Mouse (Mus musculus) spleen, adult 12 weeks (tissue): ENCODE data around the gene Tuba1c.

Source experiments
- DNase-seq: peaks from one replicate; pipeline ENCODE4 v3.0.0; 2022; ENCODE audit warnings: low spot score

Tuba1c gene

DNA sequence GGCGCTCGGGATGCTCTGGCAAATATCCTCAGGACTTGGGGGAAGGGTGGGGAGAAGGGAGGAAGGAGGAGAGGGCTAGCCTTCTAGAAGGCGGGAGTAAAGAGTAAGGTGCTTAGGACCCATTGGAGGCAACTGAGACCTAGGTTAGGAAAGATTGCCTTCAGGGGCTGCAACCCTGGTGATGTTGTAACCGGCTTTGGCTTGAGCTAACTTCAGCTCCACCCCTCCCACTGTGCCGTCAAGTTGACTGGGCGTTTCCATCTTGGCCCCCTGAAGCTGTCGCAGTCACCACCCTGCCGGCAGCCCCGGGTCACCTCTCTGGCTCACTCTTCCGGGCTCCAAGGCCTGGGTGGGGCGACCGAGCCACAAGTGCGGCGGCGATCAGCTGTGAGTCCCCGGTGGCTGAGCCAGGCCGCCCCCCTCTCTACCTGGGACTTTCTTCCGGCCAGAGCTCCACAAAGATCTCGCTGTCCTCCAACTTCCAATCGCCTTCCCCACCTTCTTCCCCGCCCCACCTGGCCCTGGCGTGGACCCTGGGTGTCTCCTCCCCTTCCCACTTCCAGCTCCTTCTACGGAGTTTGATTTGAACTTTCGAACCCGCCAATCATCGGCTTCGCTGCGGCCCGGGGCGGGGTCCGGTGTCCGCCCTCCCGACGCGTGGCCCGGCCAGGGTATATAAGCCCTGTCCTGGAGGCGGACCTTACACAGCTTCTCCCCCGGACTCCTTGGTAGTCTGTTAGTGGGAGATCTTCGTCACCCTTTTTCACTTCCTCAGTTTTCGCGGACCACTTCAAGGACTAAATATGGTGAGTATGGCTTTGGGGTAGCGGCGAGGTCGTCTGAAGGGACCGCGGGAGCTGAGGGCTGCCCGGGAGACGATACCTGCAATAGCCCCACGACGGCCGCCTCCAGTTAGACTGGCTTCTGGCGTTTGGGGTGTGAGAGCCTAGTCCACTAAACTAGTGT, at the start of gene Tuba1c:
Tuba1c (plus strand) TSS at position 273 of the 966 bp plus-strand sequence.
- DNase-seq = peak; percentile 95

DNA sequence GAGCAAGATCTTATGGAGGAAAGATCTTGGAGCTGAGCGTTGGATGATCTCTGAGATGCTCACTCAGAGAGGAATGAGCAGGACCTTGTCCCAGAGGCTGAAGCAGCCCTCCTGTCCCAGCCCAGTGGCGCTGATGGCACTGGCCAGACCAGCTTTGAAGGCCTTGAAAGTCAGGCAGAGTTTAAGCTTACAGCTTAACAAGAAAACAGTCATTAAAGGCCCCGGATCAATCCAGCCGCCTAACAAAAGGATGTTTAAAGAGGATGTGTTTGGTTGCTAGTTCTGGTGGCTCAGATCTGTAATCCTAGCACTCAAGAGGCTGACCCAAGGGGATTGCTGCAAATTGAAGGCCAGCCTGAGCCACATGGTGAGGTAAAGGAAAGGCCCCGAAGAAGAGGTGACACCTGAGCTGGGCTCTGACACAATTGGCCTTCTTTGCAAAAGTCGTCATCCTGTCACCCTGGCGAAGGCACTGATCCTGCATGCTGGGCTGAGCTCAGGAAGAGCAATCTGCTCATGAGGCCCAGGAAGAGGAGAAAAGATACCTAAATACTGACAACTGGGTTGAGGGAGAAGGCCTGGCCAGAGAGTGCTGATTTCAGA, 49.6 kb upstream of the Tuba1c start:
- DNase-seq = no peak

DNA sequence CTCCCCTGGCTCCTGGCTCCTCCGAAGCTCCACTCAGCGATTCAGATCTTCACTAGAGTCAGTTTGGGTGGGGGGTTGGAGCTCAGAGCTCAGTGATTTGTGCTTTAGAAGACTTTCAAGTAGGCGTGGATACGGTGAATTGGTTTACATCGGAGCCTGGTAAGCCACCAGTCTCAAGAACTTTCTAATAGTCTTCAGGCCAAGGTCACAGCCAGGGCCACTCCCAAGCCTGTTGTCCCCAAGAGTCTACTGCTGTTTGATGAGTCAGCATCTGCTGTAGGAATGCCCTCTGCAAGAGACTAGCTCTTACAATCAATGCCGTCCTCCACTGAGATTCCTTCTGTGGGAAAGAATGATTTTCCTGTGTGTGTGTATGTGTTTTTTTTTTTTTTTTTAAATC, 47.6 kb upstream of the Tuba1c start:
- DNase-seq = no peak

DNA sequence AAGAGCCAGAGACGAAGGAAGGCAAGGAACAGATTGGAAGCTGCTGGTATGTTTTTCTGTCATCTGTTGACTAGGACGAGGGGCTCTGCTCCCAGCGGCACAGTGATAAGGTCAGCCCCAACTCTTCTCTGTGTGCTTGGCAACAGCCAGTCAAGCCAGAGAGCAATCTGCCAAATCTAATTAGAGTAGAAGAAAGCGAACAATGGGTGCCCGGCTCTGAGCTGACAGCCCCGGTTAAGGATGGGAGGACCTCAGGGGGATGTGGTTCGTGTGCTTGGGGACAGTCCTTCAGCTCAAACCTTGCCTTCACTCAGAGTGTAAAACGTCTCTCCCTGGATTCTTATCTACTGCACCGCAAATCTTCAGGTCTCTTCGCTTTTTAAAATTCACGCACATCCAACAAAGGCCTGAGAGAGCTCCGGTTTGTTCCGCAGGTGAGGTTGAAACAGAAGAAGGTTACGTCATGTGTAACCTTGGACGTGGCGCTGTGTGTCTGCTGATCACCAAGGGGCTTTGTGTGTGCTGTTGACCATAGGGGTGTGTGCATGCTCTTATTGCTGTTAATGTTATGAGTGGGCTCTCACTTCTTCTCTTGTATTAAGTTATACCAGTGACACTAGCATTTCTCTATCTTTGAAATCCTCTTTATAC, 46.1 kb upstream of the Tuba1c start:
- DNase-seq = no peak

DNA sequence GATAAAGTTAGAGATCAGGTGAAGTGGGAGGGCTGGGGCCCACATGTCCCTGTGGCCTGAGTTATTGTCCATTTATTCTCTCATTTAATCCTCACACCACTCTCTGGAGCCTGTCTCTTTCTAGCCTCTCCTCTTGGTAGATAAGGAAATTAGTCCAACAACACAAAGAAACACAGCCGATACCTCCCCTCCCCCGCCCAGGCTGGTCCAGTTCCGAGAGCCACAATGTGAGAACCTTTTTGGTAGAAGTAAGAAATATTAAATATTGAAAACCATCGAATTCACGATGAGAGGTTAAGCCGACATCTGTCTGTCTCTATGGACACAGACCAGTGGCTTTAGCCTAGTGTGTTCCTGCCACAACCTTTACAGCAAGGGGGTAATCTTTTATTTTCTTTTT, 45.0 kb upstream of the Tuba1c start:
- no peak for DNase-seq

DNA sequence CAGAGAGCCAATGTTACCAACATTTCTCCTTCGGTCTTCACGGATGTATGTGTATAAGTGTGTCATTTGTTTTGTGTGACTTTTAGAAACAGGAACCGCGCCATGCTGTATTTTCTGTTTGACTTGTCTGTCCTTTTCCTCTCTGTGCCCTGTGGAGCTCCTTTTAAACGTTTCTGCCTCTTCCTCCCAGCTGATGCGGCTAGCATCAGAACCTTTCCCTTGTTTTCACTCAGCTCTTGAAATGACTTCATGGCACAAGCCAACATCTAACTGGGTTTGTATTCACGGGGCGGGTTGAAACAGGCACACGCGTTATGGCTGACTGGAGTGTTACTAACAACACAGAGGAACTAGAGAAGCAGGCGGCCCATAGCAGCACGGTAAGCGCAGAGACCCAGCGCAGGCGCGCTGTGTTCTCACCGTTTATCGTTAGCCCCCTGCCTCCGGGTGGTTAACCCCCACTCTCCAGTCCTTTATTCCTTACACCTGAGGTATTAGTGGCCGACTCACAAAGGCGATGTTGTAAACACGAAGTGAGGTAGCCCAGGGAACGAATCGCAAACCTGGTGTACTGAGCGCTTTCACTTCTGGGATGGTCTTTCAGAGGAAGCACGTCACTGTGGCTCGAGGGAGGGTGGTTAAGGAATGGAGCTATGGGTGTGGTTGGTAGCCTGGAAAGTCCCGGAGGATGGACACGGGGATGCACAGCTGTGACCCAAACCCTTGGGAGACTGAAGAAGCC, 44.3 kb upstream of the Tuba1c start:
- DNase-seq = peak; percentile 69

DNA sequence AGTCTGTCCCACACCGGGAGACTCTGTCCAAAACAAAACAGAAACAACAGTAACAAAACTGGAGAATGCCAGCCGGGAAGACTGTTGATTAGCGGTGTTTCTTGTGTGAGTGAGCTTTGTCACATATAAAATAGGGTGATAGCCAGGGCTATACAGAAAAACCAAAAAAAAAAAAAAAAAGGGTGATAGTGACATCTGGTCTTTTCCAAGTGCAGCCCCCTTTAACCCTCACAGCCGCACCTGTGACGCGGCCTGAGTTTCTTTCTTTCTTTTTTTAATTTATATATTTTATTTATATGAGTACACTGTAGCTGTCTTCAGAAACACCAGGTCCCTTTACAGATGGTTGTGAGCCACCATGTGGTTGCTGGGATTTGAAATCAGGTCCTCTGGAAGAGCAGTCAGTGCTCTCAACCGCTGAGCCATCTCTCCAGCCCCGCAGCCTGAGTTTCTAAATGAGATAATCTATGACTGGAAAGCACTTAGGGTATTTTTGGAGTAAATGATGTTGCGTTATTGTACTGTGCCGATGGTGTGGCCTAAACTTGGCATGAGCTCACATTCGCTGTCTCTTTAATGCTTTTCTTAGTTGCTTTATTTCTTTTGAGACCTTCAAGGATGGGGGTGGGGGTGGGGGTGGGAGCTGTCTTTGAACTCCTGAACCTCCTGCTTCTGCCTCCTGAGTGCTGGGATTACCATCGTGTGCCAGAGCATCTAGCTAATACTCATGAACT, 43.5 kb upstream of the Tuba1c start:
- no peak for DNase-seq

DNA sequence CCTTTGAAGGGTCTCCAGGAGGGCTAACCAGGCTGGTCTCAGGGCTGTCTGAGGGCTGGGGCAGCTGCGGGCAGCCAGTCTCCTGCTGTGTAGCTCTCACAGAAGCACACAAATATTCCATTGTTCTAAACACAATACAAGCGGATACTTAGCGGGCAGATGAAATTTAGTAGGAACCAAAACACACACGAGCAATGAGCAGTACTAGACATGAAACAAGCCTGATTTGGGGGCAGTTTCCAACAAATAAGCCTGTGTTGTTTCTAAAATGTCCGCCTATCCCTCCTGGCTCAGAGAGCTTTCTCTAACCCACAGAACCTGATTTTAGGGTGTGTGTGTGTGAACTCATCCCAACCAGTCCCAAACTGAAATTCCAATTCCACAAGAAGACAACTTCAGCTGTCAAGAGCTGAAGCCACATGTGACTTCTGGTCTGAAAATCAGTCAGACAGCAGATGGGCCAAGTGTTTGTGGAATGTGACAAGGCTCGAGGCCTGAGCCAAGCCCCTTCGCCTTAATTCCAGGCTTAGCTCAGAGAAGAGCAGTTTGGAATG, 42.5 kb upstream of the Tuba1c start:
- DNase-seq = no peak

DNA sequence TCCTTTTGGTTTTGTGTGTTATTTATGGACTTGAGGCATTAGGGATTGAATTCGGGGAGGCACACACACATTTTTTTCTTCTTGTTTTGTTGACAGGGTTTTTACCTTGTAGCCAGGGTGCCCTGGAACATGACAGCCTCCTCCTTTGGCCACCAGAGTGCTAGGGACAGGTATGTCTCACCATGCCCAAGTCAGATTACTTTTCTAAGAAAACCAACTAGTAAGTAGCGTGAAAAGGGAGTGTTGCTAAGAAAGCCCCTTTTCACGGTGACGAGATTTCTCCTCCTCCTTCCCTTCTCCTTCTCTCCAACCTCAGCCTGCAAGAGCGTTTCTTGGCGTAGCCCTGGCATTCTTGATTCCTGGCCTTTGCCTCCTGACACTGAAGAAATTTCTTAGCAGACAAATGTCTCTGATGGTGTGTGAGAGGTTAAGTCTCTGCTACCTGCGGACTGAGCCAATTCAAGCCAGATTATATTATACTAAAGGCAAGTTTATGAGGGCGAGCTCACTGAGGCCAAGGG, 42.0 kb upstream of the Tuba1c start:
- no peak for DNase-seq

DNA sequence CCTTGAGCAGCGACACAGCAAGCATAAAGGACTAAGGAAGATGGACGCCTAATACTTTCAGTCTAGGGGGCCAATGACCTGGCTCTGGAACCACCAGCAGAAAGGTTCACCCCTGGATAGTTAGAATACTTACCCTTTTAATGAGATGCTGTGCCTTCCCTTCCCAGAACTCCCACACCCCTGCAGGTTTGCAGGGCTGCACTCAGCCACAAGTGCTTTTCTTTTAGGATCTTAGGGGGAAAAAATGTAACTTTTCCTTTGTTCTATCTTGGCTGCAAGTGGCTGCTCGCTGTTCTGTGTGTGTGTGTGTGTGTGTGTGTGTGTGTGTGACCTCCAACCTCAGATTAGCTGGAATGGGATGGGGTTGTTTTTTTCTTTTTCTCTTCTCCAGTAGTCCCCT, 40.9 kb upstream of the Tuba1c start:
- no peak for DNase-seq

DNA sequence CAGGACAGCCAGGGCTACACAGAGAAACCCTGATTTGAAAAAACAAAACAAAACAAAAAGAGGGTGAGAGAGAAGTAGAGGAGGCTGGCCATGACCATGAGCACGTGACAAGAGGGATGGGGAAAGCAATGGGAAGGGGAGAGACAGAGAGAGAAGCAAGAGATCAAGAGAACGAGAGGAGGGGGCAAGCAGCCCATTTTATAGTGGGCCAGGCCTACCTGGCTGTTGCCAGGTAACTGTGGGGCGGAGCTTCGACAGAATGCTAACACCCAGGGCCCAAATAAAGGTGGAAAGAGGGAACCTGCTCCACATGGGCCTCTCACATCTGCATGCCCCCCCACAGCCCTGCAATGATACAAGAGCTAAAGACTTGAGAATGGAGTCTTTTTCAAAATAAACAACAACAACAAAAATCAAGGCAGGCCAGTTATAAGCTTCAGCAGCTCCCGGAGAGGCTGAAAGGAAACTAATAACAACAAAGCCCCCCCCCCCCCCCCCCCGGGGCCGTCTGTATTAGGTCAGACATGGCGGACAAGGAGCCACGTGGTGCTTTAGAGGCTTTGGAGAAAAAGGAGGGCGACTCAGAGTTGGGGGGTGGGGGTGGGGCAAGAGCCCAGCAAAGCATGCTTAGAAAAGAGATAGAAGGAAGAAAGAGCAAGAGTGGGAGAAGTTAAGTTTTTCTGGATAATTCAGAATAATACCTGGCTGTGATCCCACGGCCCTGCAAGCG, 39.8 kb upstream of the Tuba1c start:
- no peak for DNase-seq

DNA sequence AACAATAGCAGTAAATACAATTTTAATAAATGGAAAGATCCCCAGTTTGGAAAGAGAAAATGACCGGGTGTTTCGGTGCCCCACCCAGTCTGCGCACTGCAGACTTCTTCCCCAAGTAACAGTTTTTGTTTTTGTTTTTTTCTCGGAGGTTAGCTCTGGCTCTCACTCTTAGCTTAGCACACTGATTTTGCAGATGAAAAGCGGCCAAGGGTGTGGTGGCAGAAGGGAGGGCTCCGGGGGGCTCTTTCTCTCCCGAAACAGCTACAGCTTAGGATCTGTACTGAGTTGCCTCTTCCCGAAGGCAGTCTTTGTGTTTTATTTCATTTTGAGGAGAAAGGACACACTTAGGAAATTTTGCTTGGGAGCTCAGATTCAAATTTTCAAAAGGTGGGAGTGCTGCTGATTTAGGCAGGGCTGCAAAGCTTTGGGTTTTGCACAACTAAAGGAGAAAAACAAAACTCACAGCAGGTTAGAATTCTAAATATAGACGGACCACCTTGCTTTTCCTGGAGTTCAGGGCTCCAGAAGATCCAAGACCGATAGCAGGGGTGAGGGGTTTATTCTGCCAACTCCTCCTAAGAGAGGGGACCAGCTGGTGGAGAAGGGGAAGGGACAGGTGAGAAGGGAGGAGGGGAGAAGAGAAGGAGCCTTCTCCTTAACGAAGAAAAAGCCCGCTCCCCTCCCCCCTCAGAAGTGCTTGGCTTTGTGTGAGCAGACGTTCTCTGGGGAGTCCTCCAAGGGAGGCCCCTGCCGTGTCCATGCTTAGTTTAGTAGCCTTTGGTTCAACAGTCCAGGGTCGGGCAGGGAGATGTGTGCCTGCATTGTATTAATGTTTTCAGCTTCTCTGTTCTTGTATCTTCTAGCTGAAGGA, 38.8 kb upstream of the Tuba1c start:
- DNase-seq = no peak

DNA sequence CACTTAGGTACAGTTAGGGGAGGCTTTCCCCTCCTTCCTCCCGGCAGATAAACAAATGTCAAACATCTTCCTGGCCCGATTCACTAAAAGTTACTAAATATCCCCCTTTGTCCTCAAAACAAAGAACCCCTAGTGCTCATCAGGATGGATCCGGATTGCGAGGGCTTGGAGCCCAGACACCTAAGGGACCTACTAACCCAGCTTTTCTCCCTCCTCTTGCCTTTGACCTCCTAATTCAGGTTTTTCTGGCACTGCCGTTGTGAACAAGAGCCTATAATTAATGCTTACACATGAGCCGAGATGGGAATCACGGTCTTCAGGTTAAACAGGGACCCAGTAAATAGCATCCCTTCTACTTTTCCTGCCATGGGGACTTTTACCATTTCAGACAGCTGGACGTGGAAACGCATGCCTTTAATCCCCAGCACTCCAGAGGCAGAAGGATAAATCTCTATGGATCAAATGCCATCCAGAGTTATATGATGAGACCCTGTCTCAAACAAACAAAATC, 38.1 kb upstream of the Tuba1c start:
- no peak for DNase-seq

DNA sequence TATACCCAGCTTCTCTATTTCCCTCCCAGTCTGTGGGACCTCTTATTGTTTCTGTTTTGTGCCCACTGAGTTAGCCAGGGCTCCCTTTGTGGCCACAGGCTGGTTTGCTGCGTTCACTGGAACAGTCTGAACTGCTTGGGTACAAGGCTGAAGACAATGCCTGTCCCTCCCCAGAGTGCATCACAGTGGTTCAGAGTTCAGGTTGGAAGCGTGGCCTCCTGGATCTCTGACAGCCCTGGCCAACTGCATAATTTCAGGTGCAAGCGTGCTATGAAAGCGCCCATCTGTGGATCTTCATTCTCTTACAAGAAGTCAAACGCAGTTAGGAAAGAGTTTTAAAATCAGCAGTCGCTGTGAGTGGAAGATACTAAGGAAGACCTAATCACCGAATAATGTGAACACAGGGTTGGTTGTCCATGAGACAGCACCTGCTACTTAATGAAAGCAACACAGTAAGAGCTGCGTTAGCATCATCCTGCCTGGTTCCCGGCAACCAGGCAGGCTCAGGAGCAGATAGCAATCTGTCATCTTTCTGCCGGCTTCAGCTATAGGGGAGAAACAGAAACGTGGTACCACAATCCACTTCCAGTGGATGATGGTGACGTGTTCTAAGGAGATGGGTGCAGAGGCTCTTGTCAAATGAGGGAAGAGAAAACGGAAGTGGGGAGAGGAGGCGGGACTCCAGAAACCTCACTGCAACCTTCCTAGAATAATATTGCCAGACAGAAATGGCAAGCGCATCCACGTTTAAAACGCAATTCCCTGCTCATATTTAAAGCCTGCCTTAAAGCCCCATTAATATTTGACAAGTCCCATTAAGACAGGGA, 37.4 kb upstream of the Tuba1c start:
- DNase-seq = no peak

DNA sequence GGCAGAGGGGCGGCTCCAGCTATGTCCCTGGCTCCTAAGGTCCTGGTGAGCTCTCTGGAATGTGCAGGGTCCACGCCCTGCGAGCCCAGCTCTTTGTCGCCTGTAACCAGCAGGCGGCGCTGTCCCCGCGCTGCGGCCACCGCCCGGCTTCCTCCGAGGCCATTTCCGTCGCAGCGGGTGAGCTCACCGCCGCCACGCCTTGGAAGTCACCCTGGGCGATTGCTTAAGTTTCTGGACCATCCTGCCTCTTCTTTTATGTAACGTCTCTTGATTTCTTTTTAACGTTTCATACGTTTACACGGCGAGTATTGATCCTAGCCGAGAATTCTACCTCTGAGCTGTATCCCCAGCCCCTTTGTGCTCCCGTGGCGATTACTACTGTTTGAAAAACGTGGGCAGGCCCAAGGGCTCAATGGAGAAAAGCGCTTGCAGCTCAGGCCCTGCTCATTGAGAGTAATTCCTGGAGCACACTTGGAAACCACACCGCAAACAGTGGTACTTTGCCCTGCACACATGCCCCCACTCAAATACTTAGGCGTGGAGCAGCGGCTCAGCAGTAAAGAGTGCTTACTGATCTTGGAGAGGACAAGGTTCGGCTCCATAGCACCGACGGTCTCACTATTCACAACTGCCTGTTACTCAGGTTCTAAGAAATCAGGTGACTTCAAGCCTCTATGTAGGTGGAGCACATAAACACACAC, 36.4 kb upstream of the Tuba1c start:
- peak; percentile 89 for DNase-seq

DNA sequence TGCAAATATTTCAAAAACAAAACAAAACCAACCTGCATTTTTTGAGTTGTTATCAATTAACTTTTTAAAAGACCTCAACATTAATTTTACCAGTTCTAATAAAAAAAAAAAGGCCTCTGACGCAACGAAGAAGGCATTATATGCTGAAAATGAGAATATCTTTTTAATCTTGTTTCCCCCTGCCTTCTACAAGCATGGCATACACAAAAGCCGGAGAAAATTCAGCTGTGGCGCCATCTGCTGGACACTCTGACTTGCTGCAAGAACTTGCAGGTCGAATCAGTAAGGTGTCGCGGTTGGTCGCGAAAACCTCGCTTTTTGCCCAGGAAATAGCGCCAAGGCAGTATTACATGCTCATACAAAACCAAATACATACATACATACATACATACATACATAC, 35.8 kb upstream of the Tuba1c start:
- peak; percentile 75 for DNase-seq

DNA sequence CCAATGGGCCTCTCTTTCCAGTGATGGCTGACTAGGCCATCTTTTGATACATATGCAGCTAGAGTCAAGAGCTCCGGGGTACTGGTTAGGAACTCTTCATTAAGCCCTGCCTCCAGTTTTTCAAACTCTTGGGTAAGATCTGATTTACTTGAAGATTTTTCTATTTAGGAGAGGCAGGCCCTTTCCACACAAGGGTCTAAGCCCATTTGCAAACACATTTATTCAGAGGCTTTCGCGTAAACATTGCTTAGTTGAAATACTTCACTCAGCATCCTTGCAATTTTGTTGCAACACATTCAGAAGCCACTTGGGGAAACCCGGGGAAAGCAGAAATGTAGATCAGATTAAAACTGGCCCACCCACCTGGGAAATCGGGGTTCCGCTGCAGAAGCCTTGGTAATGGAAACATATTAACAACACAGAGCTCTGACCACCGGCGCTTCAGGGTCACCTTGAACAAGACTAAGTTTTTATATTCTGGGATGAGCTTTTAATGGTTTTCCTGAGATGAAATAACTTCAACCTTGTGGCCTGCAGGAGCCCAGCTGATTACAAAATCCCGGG, 34.7 kb upstream of the Tuba1c start:
- DNase-seq = no peak
